Mouse (Mus musculus): Measurements from ENCODE around the gene Gm12184. TPM values are rescaled to one million over a fixed set of nuclear protein-coding genes. Genes with fewer than 3 reads are reported as not detected.
A peak's percentile ranks its signal among the peaks of the same experiment; 100 is the strongest.
"Not testable (repeated sequence)": the region's sequence is repeated elsewhere in the genome, so short reads cannot be mapped to it uniquely, and the experiment has no call there.

Gene Gm12184
- polyA plus RNA-seq, 1 experiment from 2014 or later: 1.4 TPM

GRCm38 (mm10) chr11:48798308-48798707 is 28.1 kb downstream of the Gm12184 start:
- Histone ChIP-seq H3K4me1 (replicated peaks) (peaks cover 53% of the 10 kb centered on the region), H3K27me3 (no peaks in the 10 kb centered on the region), H3K27ac (replicated peaks) (peak overlapping the region; percentile 43; the same call in 1 of the 2 replicates), H3K9ac (peak overlapping the region; percentile 67; the same call in 1 of the 2 replicates), H3K9me3 (replicated peaks) (no peaks in the 10 kb centered on the region), H3K4me3 (replicated peaks) (peak overlapping the region; percentile 83), H3K4me2 (peak overlapping the region; percentile 85), H3K36me3 (replicated peaks) (peaks cover 19% of the 10 kb centered on the region)
- ATAC-seq (ENCODE audit: insufficient read depth): no peak
- 38% methylated on average over 7 of the region's 7 CpGs for WGBS (ENCODE audit: insufficient replicate concordance)

- Histone ChIP-seq H3K4me1 (replicated peaks) (peaks cover 43% of the 10 kb centered on the region), H3K9ac (peak overlapping the region; percentile 67; the same call in 1 of the 2 replicates), H3K4me3 (replicated peaks) (no peak overlapping the region), H3K9me3 (replicated peaks) (no peaks in the 10 kb centered on the region), H3K27me3 (no peaks in the 10 kb centered on the region), H3K4me2 (peak overlapping the region; percentile 85), H3K27ac (replicated peaks) (0 out of 2 replicates have a peak overlapping the region, but pooled peaks have one; percentile 43), H3K36me3 (replicated peaks) (peaks cover 9% of the 10 kb centered on the region)
- no peak for ATAC-seq (ENCODE audit: insufficient read depth)
- 35% methylated on average over 5 of the region's 5 CpGs for WGBS (ENCODE audit: insufficient replicate concordance)
Observed at GRCm38 (mm10) chr11:48797287-48797686, 29.2 kb downstream of the Gm12184 start.

GRCm38 (mm10) chr11:48796290-48796689 is 30.2 kb downstream of the Gm12184 start:
- 67% methylated on average over 4 of the region's 4 CpGs for WGBS (ENCODE audit: insufficient replicate concordance)
- H3K4me2 ChIP-seq: no peak overlapping the region
- peaks cover 36% of the 10 kb centered on the region for H3K4me1 ChIP-seq (replicated peaks)
- no peaks in the 10 kb centered on the region; the same call in 1 of the 2 replicates for H3K36me3 ChIP-seq (replicated peaks)
- H3K27ac ChIP-seq (replicated peaks): no peak overlapping the region
- no peaks in the 10 kb centered on the region for H3K27me3 ChIP-seq
- H3K9me3 ChIP-seq (replicated peaks): no peaks in the 10 kb centered on the region
- H3K9ac ChIP-seq: no peak overlapping the region
- no peak for ATAC-seq (ENCODE audit: insufficient read depth)
- no peak overlapping the region for H3K4me3 ChIP-seq (replicated peaks)

- no peak overlapping the region for H3K9ac ChIP-seq
- no peak overlapping the region for H3K27ac ChIP-seq (replicated peaks)
- WGBS (ENCODE audit: insufficient replicate concordance): 85% methylated on average over 7 of the region's 7 CpGs
- ATAC-seq (ENCODE audit: insufficient read depth): no peak
- H3K4me3 ChIP-seq (replicated peaks): no peak overlapping the region
- H3K9me3 ChIP-seq (replicated peaks): no peaks in the 10 kb centered on the region
- no peaks in the 10 kb centered on the region for H3K36me3 ChIP-seq (replicated peaks)
- H3K4me2 ChIP-seq: no peak overlapping the region
- peaks cover 41% of the 10 kb centered on the region for H3K4me1 ChIP-seq (replicated peaks)
- no peaks in the 10 kb centered on the region for H3K27me3 ChIP-seq
Observed at GRCm38 (mm10) chr11:48795221-48795620, 31.2 kb downstream of the Gm12184 start.

GRCm38 (mm10) chr11:48793184-48793583 is 33.3 kb downstream of the Gm12184 start:
- Histone ChIP-seq H3K27ac (replicated peaks) (no peak overlapping the region), H3K4me3 (replicated peaks) (no peak overlapping the region), H3K4me1 (replicated peaks) (peaks cover 46% of the 10 kb centered on the region), H3K9ac (no peak overlapping the region), H3K36me3 (replicated peaks) (no peaks in the 10 kb centered on the region), H3K4me2 (no peak overlapping the region), H3K27me3 (no peaks in the 10 kb centered on the region), H3K9me3 (replicated peaks) (no peaks in the 10 kb centered on the region)
- 84% methylated on average over 3 of the region's 3 CpGs for WGBS (ENCODE audit: insufficient replicate concordance)
- no peak for ATAC-seq (ENCODE audit: insufficient read depth)

- 67% methylated on average over 9 of the region's 9 CpGs for WGBS (ENCODE audit: insufficient replicate concordance)
- not testable (repeated sequence) for H3K4me3 ChIP-seq (replicated peaks); H3K27ac ChIP-seq (replicated peaks); H3K9ac ChIP-seq; H3K9me3 ChIP-seq (replicated peaks); H3K36me3 ChIP-seq (replicated peaks); H3K4me2 ChIP-seq; ATAC-seq (ENCODE audit: insufficient read depth); H3K27me3 ChIP-seq
- H3K4me1 ChIP-seq (replicated peaks): peaks cover 39% of the 10 kb centered on the region
Observed at GRCm38 (mm10) chr11:48791894-48792293, 34.6 kb downstream of the Gm12184 start.

GRCm38 (mm10) chr11:48790946-48791345 is 35.5 kb downstream of the Gm12184 start:
- H3K4me1 ChIP-seq (replicated peaks): peaks cover 32% of the 10 kb centered on the region
- H3K4me2 ChIP-seq: peak overlapping the region; percentile 34
- no peaks in the 10 kb centered on the region for H3K9me3 ChIP-seq (replicated peaks)
- no peak overlapping the region for H3K27ac ChIP-seq (replicated peaks)
- WGBS (ENCODE audit: insufficient replicate concordance): 47% methylated on average over 8 of the region's 8 CpGs
- ATAC-seq (ENCODE audit: insufficient read depth): no peak
- no peaks in the 10 kb centered on the region for H3K27me3 ChIP-seq
- H3K36me3 ChIP-seq (replicated peaks): no peaks in the 10 kb centered on the region
- H3K9ac ChIP-seq: no peak overlapping the region
- no peak overlapping the region for H3K4me3 ChIP-seq (replicated peaks)

GRCm38 (mm10) chr11:48789973-48790823 is 36.3 kb downstream of the Gm12184 start:
- H3K9me3 ChIP-seq (replicated peaks): no peaks in the 10 kb centered on the region
- H3K4me2 ChIP-seq: peak overlapping the region; percentile 56
- no peaks in the 10 kb centered on the region for H3K36me3 ChIP-seq (replicated peaks)
- ATAC-seq (ENCODE audit: insufficient read depth): 0 out of 2 replicates have a peak, but pooled peaks have one; percentile 35
- WGBS (ENCODE audit: insufficient replicate concordance): 15% methylated on average over 20 of the region's 20 CpGs
- H3K4me1 ChIP-seq (replicated peaks): peaks cover 32% of the 10 kb centered on the region
- no peaks in the 10 kb centered on the region for H3K27me3 ChIP-seq
- H3K27ac ChIP-seq (replicated peaks): no peak overlapping the region
- no peak overlapping the region for H3K4me3 ChIP-seq (replicated peaks)
- no peak overlapping the region for H3K9ac ChIP-seq

- Histone ChIP-seq H3K4me1 (replicated peaks) (peaks cover 32% of the 10 kb centered on the region), H3K9me3 (replicated peaks) (no peaks in the 10 kb centered on the region), H3K9ac (no peak overlapping the region), H3K27ac (replicated peaks) (no peak overlapping the region), H3K4me3 (replicated peaks) (no peak overlapping the region), H3K27me3 (no peaks in the 10 kb centered on the region), H3K4me2 (peak overlapping the region; percentile 72; the same call in 1 of the 2 replicates), H3K36me3 (replicated peaks) (no peaks in the 10 kb centered on the region)
- ATAC-seq (ENCODE audit: insufficient read depth): no peak
- WGBS (ENCODE audit: insufficient replicate concordance): 75% methylated on average over 5 of the region's 5 CpGs
Observed at GRCm38 (mm10) chr11:48789215-48789614, 37.2 kb downstream of the Gm12184 start.

- 6% methylated on average over 16 of the region's 16 CpGs for WGBS (ENCODE audit: insufficient replicate concordance)
- ATAC-seq (ENCODE audit: insufficient read depth): peak; percentile 44; the same call in 1 of the 2 replicates
- Histone ChIP-seq H3K4me2 (peak overlapping the region; percentile 72), H3K9ac (peak overlapping the region; percentile 33; the same call in 1 of the 2 replicates), H3K9me3 (replicated peaks) (no peaks in the 10 kb centered on the region), H3K4me1 (replicated peaks) (peaks cover 32% of the 10 kb centered on the region), H3K36me3 (replicated peaks) (no peaks in the 10 kb centered on the region), H3K27me3 (no peaks in the 10 kb centered on the region), H3K27ac (replicated peaks) (peak overlapping the region; percentile 58), H3K4me3 (replicated peaks) (peak overlapping the region; percentile 48)
Observed at GRCm38 (mm10) chr11:48788311-48789089, 38.0 kb downstream of the Gm12184 start.

Data from liver, embryonic 15.5 days (tissue).